In the genomic region with DNA sequence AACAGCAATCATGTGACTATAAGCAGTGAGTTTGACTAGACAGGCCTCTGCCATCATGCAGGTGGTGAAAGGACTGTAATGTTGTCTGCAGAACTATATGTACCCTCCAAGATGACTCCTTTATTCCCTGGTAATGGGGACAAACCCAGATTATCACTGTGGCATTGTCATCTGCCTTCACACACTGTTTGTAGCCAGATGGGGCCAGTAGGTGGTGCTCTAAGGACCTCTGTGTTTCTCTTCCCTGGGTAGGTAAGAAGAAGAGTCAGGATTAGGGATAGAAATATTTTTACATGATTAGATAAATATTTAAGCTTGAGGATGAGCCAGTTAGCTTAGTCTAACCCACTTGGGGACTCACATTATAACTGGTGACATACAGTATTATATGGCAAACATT, we compare ENCODE assay signal across 10 mouse cellular contexts. TPM values are rescaled to one million over a fixed set of nuclear protein-coding genes. Genes with fewer than 3 reads are reported as not detected.
DNase-seq lines count a peak whose midpoint lies in the region; ATAC-seq and TF ChIP-seq lines count a peak whose summit lies in the region.
"Had no signal": no experiment of that assay in that cellular context is flagged by ENCODE, and none has a peak within 500 bp of the region (broad histone marks: within the 10 kb centered on the region; RNA-seq: fewer than 3 reads in every experiment).

No protein-coding gene starts in this region.

- no peak overlapping the region for H3K4me3 ChIP-seq in intestine, postnatal 0 days (ENCODE audit: low read depth, low read length)
- no peak overlapping the region for H3K4me3 ChIP-seq in intestine, embryonic 16.5 days (ENCODE audit: low read length)
- no peak overlapping the region for H3K4me3 ChIP-seq in G1E (ENCODE audit: low read depth, low read length)
- H3K4me3 ChIP-seq in midbrain, embryonic 10.5 days, result no peak overlapping the region
- H3K4me3 ChIP-seq in stomach, postnatal 0 days (ENCODE audit: low read depth, low read length), result no peak overlapping the region
- H3K4me3 ChIP-seq: heart, embryonic 15.5 days; neural tube, embryonic 12.5 days had no signal

- H3K36me3 ChIP-seq in intestine, postnatal 0 days (ENCODE audit: control insufficient read depth, insufficient read depth), result peaks cover 55% of the 10 kb centered on the region
- H3K36me3 ChIP-seq in intestine, embryonic 16.5 days (ENCODE audit: control insufficient read depth, insufficient read depth, low read length), result peaks cover 15% of the 10 kb centered on the region; the same call in 1 of the 2 replicates
- peaks cover 98% of the 10 kb centered on the region for H3K36me3 ChIP-seq in G1E (replicated peaks)
- H3K36me3 ChIP-seq in midbrain, embryonic 10.5 days, result peaks cover 97% of the 10 kb centered on the region
- peaks cover 35% of the 10 kb centered on the region for H3K36me3 ChIP-seq in stomach, postnatal 0 days (ENCODE audit: control insufficient read depth, insufficient read depth, low read length)

- H3K9ac ChIP-seq in intestine, postnatal 0 days (ENCODE audit: low read depth, low read length), result no peak overlapping the region
- no peak overlapping the region for H3K9ac ChIP-seq in intestine, embryonic 16.5 days (ENCODE audit: low read depth, low read length)
- no peak overlapping the region for H3K9ac ChIP-seq in stomach, postnatal 0 days (ENCODE audit: low read length)
- H3K9ac ChIP-seq: heart, embryonic 15.5 days; neural tube, embryonic 12.5 days had no signal

- H3K9me3 ChIP-seq in intestine, postnatal 0 days (ENCODE audit: control insufficient read depth), result no peaks in the 10 kb centered on the region
- H3K9me3 ChIP-seq in intestine, embryonic 16.5 days (ENCODE audit: control insufficient read depth, low read length), result no peaks in the 10 kb centered on the region
- H3K9me3 ChIP-seq in G1E (replicated peaks), result no peaks in the 10 kb centered on the region
- no peaks in the 10 kb centered on the region for H3K9me3 ChIP-seq in midbrain, embryonic 10.5 days (replicated peaks)
- H3K9me3 ChIP-seq in stomach, postnatal 0 days (ENCODE audit: control insufficient read depth, low read length), result no peaks in the 10 kb centered on the region
- H3K9me3 ChIP-seq: heart, embryonic 15.5 days; neural tube, embryonic 12.5 days had no signal

- intact Hi-C loops in heart, postnatal 14 days (cut with DNase I), result loop anchor here (1.0 to 5.0 kb wide), 3 partner anchors 171 to 334 kb away; no protein-coding TSS in a partner anchor

- no peak for TF ChIP-seq EP300 in stomach, postnatal 0 days (optimal IDR thresholded peaks at IDR 0.05)

- no peak for ATAC-seq in intestine, postnatal 0 days
- no peak for ATAC-seq in intestine, embryonic 16.5 days
- no peak for ATAC-seq in G1E (ENCODE audit: extremely low read depth, insufficient number of reproducible peaks, low FRiP score, poor library complexity, severe bottlenecking)
- no peak for ATAC-seq in stomach, postnatal 0 days (ENCODE audit: low FRiP score, low TSS enrichment)

- no peak overlapping the region for H3K27ac ChIP-seq in intestine, postnatal 0 days (ENCODE audit: low read depth, low read length)
- no peak overlapping the region for H3K27ac ChIP-seq in intestine, embryonic 16.5 days (ENCODE audit: low read length)
- no peak overlapping the region for H3K27ac ChIP-seq in midbrain, embryonic 10.5 days (replicated peaks)
- no peak overlapping the region for H3K27ac ChIP-seq in stomach, postnatal 0 days (replicated peaks)
- H3K27ac ChIP-seq: heart, embryonic 15.5 days; neural tube, embryonic 12.5 days had no signal

- peak; percentile 11 for DNase-seq in G1E (ENCODE audit: low spot score)
- peak; percentile 67 for DNase-seq in cerebellum, adult 9-11 months
- DNase-seq in heart, postnatal 14 days, result peak; percentile 69 to 76
- peak; percentile 61 to 74 for DNase-seq in layer of hippocampus, postnatal 14 days (ENCODE audit: low spot score in 2 of 2)
- peak; percentile 32 for DNase-seq in midbrain, embryonic 10.5 days (ENCODE audit: low spot score)
- peak; percentile 59 for DNase-seq in stomach, postnatal 0 days (ENCODE audit: low spot score)

- H3K27me3 ChIP-seq in intestine, postnatal 0 days (replicated peaks; ENCODE audit: control insufficient read depth, insufficient read depth, low read length), result no peaks in the 10 kb centered on the region
- no peaks in the 10 kb centered on the region for H3K27me3 ChIP-seq in intestine, embryonic 16.5 days (replicated peaks; ENCODE audit: control insufficient read depth, insufficient read depth, low read length)
- H3K27me3 ChIP-seq in G1E (ENCODE audit: insufficient read depth, low read length), result no peaks in the 10 kb centered on the region
- no peaks in the 10 kb centered on the region for H3K27me3 ChIP-seq in midbrain, embryonic 10.5 days (ENCODE audit: low read depth, poor library complexity, severe bottlenecking)
- no peaks in the 10 kb centered on the region for H3K27me3 ChIP-seq in stomach, postnatal 0 days (ENCODE audit: control insufficient read depth, insufficient read depth, low read length)
- H3K27me3 ChIP-seq: heart, embryonic 15.5 days; neural tube, embryonic 12.5 days had no signal

- no peak overlapping the region for H3K4me2 ChIP-seq in intestine, postnatal 0 days (replicated peaks; ENCODE audit: low read depth)
- H3K4me2 ChIP-seq in intestine, embryonic 16.5 days (ENCODE audit: low read depth, low read length), result no peak overlapping the region
- H3K4me2 ChIP-seq in stomach, postnatal 0 days (replicated peaks; ENCODE audit: low read depth), result no peak overlapping the region
- H3K4me2 ChIP-seq: heart, embryonic 15.5 days; neural tube, embryonic 12.5 days had no signal

- H3K4me1 ChIP-seq in intestine, postnatal 0 days (replicated peaks; ENCODE audit: control insufficient read depth, insufficient read depth, low read length), result no peaks in the 10 kb centered on the region
- H3K4me1 ChIP-seq in intestine, embryonic 16.5 days (ENCODE audit: control insufficient read depth, insufficient read depth, low read length), result no peaks in the 10 kb centered on the region
- H3K4me1 ChIP-seq in G1E (ENCODE audit: insufficient read depth, low read depth, low read length), result no peaks in the 10 kb centered on the region
- no peaks in the 10 kb centered on the region for H3K4me1 ChIP-seq in midbrain, embryonic 10.5 days
- H3K4me1 ChIP-seq in stomach, postnatal 0 days (replicated peaks; ENCODE audit: control insufficient read depth, insufficient read depth), result no peaks in the 10 kb centered on the region
- H3K4me1 ChIP-seq: heart, embryonic 15.5 days; neural tube, embryonic 12.5 days had no signal

- TF ChIP-seq CTCF in intestine, postnatal 0 days (IDR thresholded peaks at IDR 0.05; ENCODE audit: low read depth), result peak; percentile 84
- peak; percentile 26; the same call in 1 of the 2 replicates for TF ChIP-seq CTCF in G1E (IDR thresholded peaks at IDR 0.05; ENCODE audit: low read depth, low read length)
- TF ChIP-seq CTCF in stomach, postnatal 0 days (IDR thresholded peaks at IDR 0.05; ENCODE audit: low read depth), result peak; percentile 87

RNA-seq across cellular contexts. Expression of gene Polr1a, which starts 19.1 kb away (rescaled TPM):
- polyA plus RNA-seq in intestine, postnatal 0 days (2015; fragmentation: Nextera tagmentation; extraction: Ambion mirVana), result 4.9 and 5.0 TPM in 2 replicates
- 21.9 and 22.9 TPM in 2 replicates for polyA plus RNA-seq in intestine, embryonic 16.5 days (2015; fragmentation: Nextera tagmentation; extraction: Ambion mirVana)
- 55.2 and 62.4 TPM in 2 replicates for total RNA-seq in G1E (2014; fragmentation: Nextera tagmentation)
- total RNA-seq in G1E (2017), result 72.1 and 79.5 TPM in 2 replicates
- polyA plus RNA-seq in G1E (2012), result 18.7 and 31.8 TPM in 2 replicates
- total RNA-seq in heart, postnatal 14 days (2021), result 10 to 100 TPM; 42.2 to 47.3 TPM
- total RNA-seq in layer of hippocampus, postnatal 14 days (2021), result 10 to 100 TPM; 32.2 to 37.3 TPM
- 40.2 and 43.0 TPM in 2 replicates for polyA plus RNA-seq in midbrain, embryonic 10.5 days (2016; fragmentation: Nextera tagmentation; extraction: Ambion mirVana)
- polyA plus RNA-seq in stomach, postnatal 0 days (2015; fragmentation: Nextera tagmentation; extraction: Ambion mirVana), result 8.4 and 9.8 TPM in 2 replicates

RNA-seq across cellular contexts. Expression of gene Ptcd3, which starts 19.4 kb away (rescaled TPM):
- polyA plus RNA-seq in intestine, postnatal 0 days (2015; fragmentation: Nextera tagmentation; extraction: Ambion mirVana), result 23.4 and 23.9 TPM in 2 replicates
- polyA plus RNA-seq in intestine, embryonic 16.5 days (2015; fragmentation: Nextera tagmentation; extraction: Ambion mirVana), result 91.3 and 102 TPM in 2 replicates
- 143 and 173 TPM in 2 replicates for total RNA-seq in G1E (2014; fragmentation: Nextera tagmentation)
- 191 and 198 TPM in 2 replicates for total RNA-seq in G1E (2017)
- 4.3 and 6.2 TPM in 2 replicates for polyA plus RNA-seq in G1E (2012)
- 100 to 1,000 TPM; 123 TPM for total RNA-seq in heart, postnatal 14 days (2021)
- total RNA-seq in layer of hippocampus, postnatal 14 days (2021), result 10 to 100 TPM; 63.6 to 71.6 TPM
- polyA plus RNA-seq in midbrain, embryonic 10.5 days (2016; fragmentation: Nextera tagmentation; extraction: Ambion mirVana), result 139 and 147 TPM in 2 replicates
- polyA plus RNA-seq in stomach, postnatal 0 days (2015; fragmentation: Nextera tagmentation; extraction: Ambion mirVana), result 31.1 and 32.4 TPM in 2 replicates

Comparison
In these comparisons a context has a peak if more than half of its experiments do, and no peak if none do; other contexts are left out.
1. CTCF ChIP-seq: peak in every context shown above with its lines; median percentile 87 in stomach, postnatal 0 days; 84 in intestine, postnatal 0 days; 26 in G1E.
2. DNase-seq: peak in every context shown above with its lines; median percentile 72 in heart, postnatal 14 days; 68 in layer of hippocampus, postnatal 14 days; 67 in cerebellum, adult 9-11 months; 59 in stomach, postnatal 0 days; 32 in midbrain, embryonic 10.5 days; 11 in G1E.